Mouse (Mus musculus) ES-Bruce4 (cell line): Measurements from ENCODE around the gene Adam10. TPM values are rescaled to one million over a fixed set of nuclear protein-coding genes. Genes with fewer than 3 reads are reported as not detected.
A peak's percentile ranks its signal among the peaks of the same experiment; 100 is the strongest.

Experiments
- H3K27ac ChIP-seq: 2 replicates; pipeline ENCODE4 v1.5.1; 2012; ENCODE audit warnings: low read length, inconsistent platforms; ENCODE audit not compliant: insufficient read depth
- H3K27me3 ChIP-seq: 2 replicates; pipeline ENCODE4 v1.6.1; 2012; ENCODE audit warnings: mild to moderate bottlenecking, low read length, inconsistent platforms; ENCODE audit not compliant: control insufficient read depth, poor library complexity, insufficient read depth, severe bottlenecking
- H3K36me3 ChIP-seq: 2 replicates; pipeline ENCODE4 v1.6.1; 2012; ENCODE audit warnings: inconsistent platforms, mild to moderate bottlenecking, low read length, moderate library complexity; ENCODE audit not compliant: control insufficient read depth, poor library complexity, insufficient read depth, severe bottlenecking
- H3K4me1 ChIP-seq: one replicate; pipeline ENCODE4 v1.8.1; 2011; ENCODE audit warnings: low read length; ENCODE audit not compliant: control insufficient read depth, insufficient read depth
- H3K4me3 ChIP-seq: 2 replicates; pipeline ENCODE4 v1.5.1; 2011; ENCODE audit warnings: low read depth, mild to moderate bottlenecking, low read length
- H3K9ac ChIP-seq: 2 replicates; pipeline ENCODE4 v1.6.1; 2012; ENCODE audit warnings: low read depth, mild to moderate bottlenecking, inconsistent platforms; ENCODE audit not compliant: poor library complexity, severe bottlenecking
- H3K9me3 ChIP-seq: replicated peaks from 2 replicates; pipeline ENCODE4 v1.6.1; 2012; ENCODE audit warnings: mild to moderate bottlenecking, low read length, inconsistent platforms; ENCODE audit not compliant: control insufficient read depth, poor library complexity, insufficient read depth, severe bottlenecking
- CTCF ChIP-seq: IDR thresholded peaks from one replicate; pipeline ENCODE4 v1.8.1; 2011; ENCODE audit warnings: low read depth, low read length
- EP300 ChIP-seq: IDR thresholded peaks from 2 replicates; pipeline ENCODE4 v1.6.1; 2011; ENCODE audit warnings: low read depth, low read length; ENCODE audit not compliant: insufficient read depth
- POLR2A ChIP-seq: IDR thresholded peaks from one replicate; pipeline ENCODE4 v1.8.1; 2011; ENCODE audit warnings: low read length; ENCODE audit not compliant: insufficient read depth
- polyA plus RNA-seq: library from polyadenylated mRNA; stranded (reverse); fragments of >200 nt; gene quantifications from 2 replicates; pipeline ENCODE4 v1.2.4, GENCODE M21; 2011; ENCODE audit warnings: low read depth; ENCODE audit not compliant: missing spikeins, insufficient read depth, insufficient read length

The Adam10 gene
- polyA plus RNA-seq, 1 experiment, result 34.8 TPM

GRCm38 (mm10) chr9:70675961-70676360 lies 2.8 kb upstream of the Adam10 start:
- no peak overlapping the region for H3K27ac ChIP-seq
- H3K27me3 ChIP-seq, result 0 out of 2 replicates have a peak, but pooled peaks cover 2% of the 10 kb centered on the region
- H3K9me3 ChIP-seq, result no peaks in the 10 kb centered on the region
- TF ChIP-seq POLR2A (no peak), CTCF (no peak), EP300 (no peak)
- H3K4me3 ChIP-seq, result no peak overlapping the region
- no peaks in the 10 kb centered on the region for H3K36me3 ChIP-seq
- H3K9ac ChIP-seq, result no peak overlapping the region
- no peaks in the 10 kb centered on the region for H3K4me1 ChIP-seq

GRCm38 (mm10) chr9:70679132-70680091 lies 615 bp downstream of the Adam10 start:
- Histone ChIP-seq H3K27ac (no peak overlapping the region), H3K27me3 (0 out of 2 replicates have a peak, but pooled peaks cover 2% of the 10 kb centered on the region), H3K4me3 (peak overlapping the region; percentile 83), H3K9me3 (no peaks in the 10 kb centered on the region), H3K4me1 (no peaks in the 10 kb centered on the region), H3K36me3 (no peaks in the 10 kb centered on the region), H3K9ac (peak overlapping the region; percentile 89)
- TF ChIP-seq EP300, result no peak
- no peak for TF ChIP-seq CTCF
- TF ChIP-seq POLR2A, result no peak

- H3K9me3 ChIP-seq, result no peaks in the 10 kb centered on the region
- TF ChIP-seq CTCF (no peak), EP300 (no peak), POLR2A (no peak)
- H3K4me3 ChIP-seq, result no peak overlapping the region
- H3K27ac ChIP-seq, result no peak overlapping the region
- H3K36me3 ChIP-seq, result no peaks in the 10 kb centered on the region
- 0 out of 2 replicates have a peak, but pooled peaks cover 2% of the 10 kb centered on the region for H3K27me3 ChIP-seq
- no peak overlapping the region for H3K9ac ChIP-seq
- no peaks in the 10 kb centered on the region for H3K4me1 ChIP-seq
These were observed 3.4 kb downstream of the Adam10 start for GRCm38 (mm10) chr9:70682202-70682601.

GRCm38 (mm10) chr9:70688301-70688968 lies 9.6 kb downstream of the Adam10 start:
- Histone ChIP-seq H3K27ac (no peak overlapping the region), H3K36me3 (no peaks in the 10 kb centered on the region), H3K4me1 (no peaks in the 10 kb centered on the region), H3K9me3 (no peaks in the 10 kb centered on the region), H3K4me3 (no peak overlapping the region), H3K9ac (no peak overlapping the region), H3K27me3 (no peaks in the 10 kb centered on the region)
- TF ChIP-seq POLR2A, result no peak
- no peak for TF ChIP-seq CTCF
- TF ChIP-seq EP300, result no peak

GRCm38 (mm10) chr9:70689926-70690325 lies 11.1 kb downstream of the Adam10 start:
- no peak for TF ChIP-seq CTCF
- H3K27me3 ChIP-seq, result no peaks in the 10 kb centered on the region
- no peak overlapping the region for H3K27ac ChIP-seq
- H3K9me3 ChIP-seq, result no peaks in the 10 kb centered on the region
- H3K9ac ChIP-seq, result no peak overlapping the region
- no peaks in the 10 kb centered on the region for H3K36me3 ChIP-seq
- H3K4me1 ChIP-seq, result no peaks in the 10 kb centered on the region
- no peak overlapping the region for H3K4me3 ChIP-seq

- TF ChIP-seq POLR2A, result no peak
- TF ChIP-seq CTCF, result no peak
- TF ChIP-seq EP300, result no peak
- H3K36me3 ChIP-seq, result no peaks in the 10 kb centered on the region
- no peak overlapping the region for H3K4me3 ChIP-seq
- H3K4me1 ChIP-seq, result no peaks in the 10 kb centered on the region
- H3K27ac ChIP-seq, result no peak overlapping the region
- no peaks in the 10 kb centered on the region for H3K27me3 ChIP-seq
- no peaks in the 10 kb centered on the region for H3K9me3 ChIP-seq
- no peak overlapping the region for H3K9ac ChIP-seq
These were observed 11.8 kb downstream of the Adam10 start for GRCm38 (mm10) chr9:70690579-70690978.
